Mouse (Mus musculus): ENCODE results near the gene Nebl.

- no peak for TF ChIP-seq KAT2A (conservative IDR thresholded peaks at IDR 0.05; ENCODE audit: low read depth, low read length)
- TF ChIP-seq CTCF (IDR thresholded peaks at IDR 0.05 in 2 of 3, conservative IDR thresholded peaks at IDR 0.05 in 1 of 3; ENCODE audit: control insufficient read depth in 1 of 3, insufficient read depth in 1 of 3, low read depth in 2 of 3, low read length in 3 of 3, poor library complexity in 1 of 3, severe bottlenecking in 1 of 3): no peak
- no peak for TF ChIP-seq POLR2AphosphoS5 (IDR thresholded peaks at IDR 0.05; ENCODE audit: borderline replicate concordance, low read depth, low read length)
- no peak for TF ChIP-seq ZC3H11A (IDR thresholded peaks at IDR 0.05; ENCODE audit: low read depth, low read length)
- TF ChIP-seq HCFC1 (IDR thresholded peaks at IDR 0.05; ENCODE audit: low read depth, low read length): no peak
- TF ChIP-seq EP300 (IDR thresholded peaks at IDR 0.05; ENCODE audit: low read depth in 1 of 2, low read length in 2 of 2): no peak
Observed at GRCm38 (mm10) chr2:17525211-17525610, 206.1 kb downstream of the Nebl start.
